Mouse (Mus musculus): ENCODE data around the gene Nr6a1. TPM values are rescaled to one million over a fixed set of nuclear protein-coding genes. Genes with fewer than 3 reads are reported as not detected.

The Nr6a1 gene
- polyA plus RNA-seq, 1 experiment from 2014 or later: 1.6 TPM

- no peak overlapping the region for H3K4me2 ChIP-seq
- no peaks in the 10 kb centered on the region for H3K9me3 ChIP-seq
- 83% methylated on average over 2 of the region's 2 CpGs for WGBS
- H3K9ac ChIP-seq: no peak overlapping the region
- H3K27ac ChIP-seq: no peak overlapping the region
- H3K36me3 ChIP-seq: peaks cover 7% of the 10 kb centered on the region; the same call in 1 of the 2 replicates
- H3K4me3 ChIP-seq: no peak overlapping the region
- H3K27me3 ChIP-seq: no peaks in the 10 kb centered on the region
- no peaks in the 10 kb centered on the region for H3K4me1 ChIP-seq
- ATAC-seq (ENCODE audit: borderline replicate concordance, extremely low read depth, low FRiP score, low TSS enrichment): no peak
These were observed 81.2 kb downstream of the Nr6a1 start for GRCm38 (mm10) chr2:38846319-38846718.

GRCm38 (mm10) chr2:38835489-38835888 is 92.0 kb downstream of the Nr6a1 start:
- H3K27ac ChIP-seq: no peak overlapping the region
- no peak for ATAC-seq (ENCODE audit: borderline replicate concordance, extremely low read depth, low FRiP score, low TSS enrichment)

DNA sequence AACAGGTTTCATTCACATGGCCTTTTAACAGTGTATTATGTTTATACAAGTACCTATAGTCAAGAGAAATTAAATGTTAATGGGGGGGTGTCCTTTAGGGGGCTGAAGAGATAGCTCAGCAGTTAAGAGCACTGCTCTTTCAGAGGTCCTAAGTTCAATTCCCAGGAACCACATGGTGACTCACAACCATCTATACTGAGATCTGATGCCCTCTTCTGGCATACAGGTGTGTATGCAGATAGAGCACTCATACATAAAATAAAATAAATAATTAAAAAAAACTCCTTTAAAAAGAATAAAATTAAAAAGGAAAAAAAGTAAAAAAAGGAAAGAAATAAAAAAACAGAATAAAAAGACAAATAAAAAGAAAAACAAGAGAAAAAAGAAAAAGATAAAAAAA is 95.5 kb downstream of the Nr6a1 start:
- Histone ChIP-seq H3K9ac (no peak overlapping the region), H3K4me2 (no peak overlapping the region), H3K27me3 (no peaks in the 10 kb centered on the region), H3K4me1 (no peaks in the 10 kb centered on the region), H3K27ac (no peak overlapping the region), H3K9me3 (no peaks in the 10 kb centered on the region), H3K36me3 (peaks cover 5% of the 10 kb centered on the region; the same call in 1 of the 2 replicates), H3K4me3 (no peak overlapping the region)
- no peak for ATAC-seq (ENCODE audit: borderline replicate concordance, extremely low read depth, low FRiP score, low TSS enrichment)

More at GRCm38 (mm10) chr2:38835489-38835888, 92.0 kb downstream of the Nr6a1 start:
- Histone ChIP-seq H3K36me3 (peaks cover 5% of the 10 kb centered on the region; the same call in 1 of the 2 replicates), H3K4me1 (no peaks in the 10 kb centered on the region), H3K9ac (no peak overlapping the region), H3K4me2 (no peak overlapping the region), H3K4me3 (no peak overlapping the region), H3K27me3 (no peaks in the 10 kb centered on the region), H3K9me3 (no peaks in the 10 kb centered on the region)
- 64% methylated on average over 6 of the region's 6 CpGs for WGBS

- WGBS: 54% methylated on average over 1 of the region's 1 CpGs
- no peak overlapping the region for H3K4me3 ChIP-seq
- H3K27ac ChIP-seq: no peak overlapping the region
- H3K27me3 ChIP-seq: no peaks in the 10 kb centered on the region
- no peak overlapping the region for H3K4me2 ChIP-seq
- peaks cover 5% of the 10 kb centered on the region; the same call in 1 of the 2 replicates for H3K36me3 ChIP-seq
- H3K4me1 ChIP-seq: peaks cover 5% of the 10 kb centered on the region; the same call in 1 of the 2 replicates
- ATAC-seq (ENCODE audit: borderline replicate concordance, extremely low read depth, low FRiP score, low TSS enrichment): no peak
- no peaks in the 10 kb centered on the region for H3K9me3 ChIP-seq
- no peak overlapping the region for H3K9ac ChIP-seq
These were observed 98.0 kb downstream of the Nr6a1 start for GRCm38 (mm10) chr2:38829521-38829920.

GRCm38 (mm10) chr2:38827801-38828306 is 99.6 kb downstream of the Nr6a1 start:
- peaks cover 5% of the 10 kb centered on the region; the same call in 1 of the 2 replicates for H3K4me1 ChIP-seq
- H3K4me2 ChIP-seq: no peak overlapping the region
- H3K4me3 ChIP-seq: no peak overlapping the region
- no peak for ATAC-seq (ENCODE audit: borderline replicate concordance, extremely low read depth, low FRiP score, low TSS enrichment)
- no peaks in the 10 kb centered on the region for H3K27me3 ChIP-seq
- no peak overlapping the region for H3K9ac ChIP-seq
- no peak overlapping the region for H3K27ac ChIP-seq
- peaks cover 5% of the 10 kb centered on the region; the same call in 1 of the 2 replicates for H3K36me3 ChIP-seq
- H3K9me3 ChIP-seq: no peaks in the 10 kb centered on the region
- 54% methylated on average over 3 of the region's 3 CpGs for WGBS

DNA sequence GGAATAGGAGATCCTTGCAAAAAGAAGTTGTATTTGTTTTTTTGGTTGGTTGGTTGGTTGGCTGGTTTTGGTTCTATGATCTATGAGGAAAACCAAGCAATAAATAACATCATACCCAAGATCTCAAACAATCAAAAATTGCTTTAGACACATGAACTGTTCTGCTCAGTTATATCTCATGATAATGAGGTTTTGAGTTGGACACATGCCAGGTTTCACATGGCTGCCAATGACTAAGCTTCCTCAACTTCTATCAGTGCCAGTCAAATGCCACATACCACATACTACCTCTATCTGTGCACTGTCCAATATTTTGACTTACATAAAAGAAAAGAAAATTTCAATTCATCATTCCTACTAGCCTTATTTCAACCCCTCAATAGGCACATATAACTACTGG is 101.3 kb downstream of the Nr6a1 start:
- Histone ChIP-seq H3K4me3 (no peak overlapping the region), H3K4me2 (no peak overlapping the region), H3K9ac (no peak overlapping the region), H3K27me3 (no peaks in the 10 kb centered on the region), H3K36me3 (peaks cover 4% of the 10 kb centered on the region; the same call in 1 of the 2 replicates), H3K4me1 (peaks cover 5% of the 10 kb centered on the region; the same call in 1 of the 2 replicates), H3K9me3 (no peaks in the 10 kb centered on the region), H3K27ac (no peak overlapping the region)
- ATAC-seq (ENCODE audit: borderline replicate concordance, extremely low read depth, low FRiP score, low TSS enrichment): no peak

DNA sequence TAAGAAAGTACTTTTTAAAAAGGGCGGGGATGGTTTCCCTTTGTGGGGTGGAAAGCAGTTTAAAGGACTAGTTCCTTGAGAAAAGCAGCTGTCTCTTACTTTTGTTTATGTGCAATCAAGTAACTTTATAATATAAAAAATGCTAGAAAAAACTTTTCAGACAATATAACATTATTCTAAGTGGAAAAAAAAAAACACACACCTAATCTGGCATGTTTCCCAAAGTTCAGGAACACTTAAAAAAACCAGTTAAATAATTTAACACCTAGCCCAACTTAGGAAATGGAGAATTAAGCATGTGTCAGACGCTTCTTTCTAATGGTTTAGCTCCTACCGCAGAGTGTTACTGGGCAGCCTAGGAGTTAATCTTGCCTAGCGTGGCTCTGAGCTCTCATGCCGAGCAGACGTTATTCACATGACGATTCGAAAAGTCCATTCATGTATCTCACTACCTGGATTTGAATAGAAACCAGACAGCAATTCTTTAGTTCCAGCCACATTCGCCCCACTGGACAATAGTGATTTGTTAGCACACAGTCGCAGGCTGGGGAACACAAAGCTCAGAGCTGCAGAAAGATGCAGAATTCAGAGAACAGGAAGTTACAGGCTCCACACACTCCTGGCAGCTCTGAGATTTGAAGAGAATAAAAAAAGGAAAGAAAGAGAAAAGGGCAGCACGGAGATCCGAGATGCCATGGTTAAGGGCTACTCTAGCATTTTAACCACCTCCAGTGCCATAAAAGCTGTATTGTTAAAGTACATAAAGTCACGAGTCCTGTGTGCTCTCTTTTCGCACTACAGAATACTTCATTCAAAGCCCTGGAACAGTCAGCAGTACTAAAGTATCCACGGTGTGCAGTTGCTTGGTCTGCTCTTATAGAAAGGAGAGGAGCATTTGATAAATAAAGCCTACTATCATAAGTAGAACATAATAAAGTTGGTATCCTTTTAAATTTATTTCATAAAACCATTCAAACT is 102.4 kb downstream of the Nr6a1 start:
- ATAC-seq (ENCODE audit: borderline replicate concordance, extremely low read depth, low FRiP score, low TSS enrichment): no peak
- WGBS: 3% methylated on average over 15 of the region's 15 CpGs

DNA sequence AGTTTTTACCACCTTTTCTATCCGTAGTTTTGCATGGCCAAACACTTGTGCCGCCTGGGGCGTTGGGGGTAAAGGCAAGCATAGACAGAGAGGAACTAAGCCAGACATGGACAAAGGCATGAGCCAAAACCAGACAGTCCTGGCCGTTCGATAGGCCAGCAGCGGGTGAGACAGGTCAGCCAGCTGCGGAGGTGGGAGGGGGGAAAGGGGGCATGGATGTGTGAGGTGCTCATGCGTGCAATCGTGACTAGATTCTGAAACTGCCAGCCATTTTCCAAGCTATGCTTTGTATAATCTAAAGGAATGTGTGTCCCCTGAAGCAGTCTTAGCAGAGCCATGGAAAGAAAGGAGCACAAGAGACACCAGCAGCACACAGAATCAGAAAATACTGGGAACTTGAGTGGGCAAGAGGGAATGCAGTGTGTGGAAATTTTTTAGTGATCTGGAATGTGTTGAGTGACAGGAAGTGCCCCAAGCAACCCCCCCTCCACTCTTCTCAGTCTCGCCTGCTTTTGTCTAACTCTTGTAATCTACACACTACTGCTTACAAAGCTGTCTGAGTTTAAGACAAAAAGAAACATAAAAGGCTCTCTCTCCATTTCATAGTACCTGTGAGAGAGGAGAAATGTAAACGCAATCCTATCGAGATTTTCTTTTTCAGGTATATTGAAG is 103.4 kb downstream of the Nr6a1 start:
- H3K27ac ChIP-seq: peak overlapping the region; percentile 96
- no peaks in the 10 kb centered on the region for H3K27me3 ChIP-seq
- H3K36me3 ChIP-seq: no peaks in the 10 kb centered on the region
- under 1% methylated on average over 12 of the region's 12 CpGs for WGBS
- H3K9ac ChIP-seq: peak overlapping the region; percentile 67
- peak overlapping the region; percentile 66 for H3K4me2 ChIP-seq
- peak; percentile 86 for ATAC-seq (ENCODE audit: borderline replicate concordance, extremely low read depth, low FRiP score, low TSS enrichment)
- peaks cover 5% of the 10 kb centered on the region; the same call in 1 of the 2 replicates for H3K4me1 ChIP-seq
- H3K4me3 ChIP-seq: peak overlapping the region; percentile 66
- no peaks in the 10 kb centered on the region for H3K9me3 ChIP-seq

More for the DNA sequence above, 102.4 kb downstream of the Nr6a1 start:
- H3K27me3 ChIP-seq: no peaks in the 10 kb centered on the region
- H3K4me3 ChIP-seq: peak overlapping the region; percentile 51
- H3K9ac ChIP-seq: peak overlapping the region; percentile 58
- H3K36me3 ChIP-seq: no peaks in the 10 kb centered on the region
- H3K4me1 ChIP-seq: peaks cover 5% of the 10 kb centered on the region; the same call in 1 of the 2 replicates
- H3K27ac ChIP-seq: peak overlapping the region; percentile 86
- peak overlapping the region; percentile 66 for H3K4me2 ChIP-seq
- H3K9me3 ChIP-seq: no peaks in the 10 kb centered on the region

DNA sequence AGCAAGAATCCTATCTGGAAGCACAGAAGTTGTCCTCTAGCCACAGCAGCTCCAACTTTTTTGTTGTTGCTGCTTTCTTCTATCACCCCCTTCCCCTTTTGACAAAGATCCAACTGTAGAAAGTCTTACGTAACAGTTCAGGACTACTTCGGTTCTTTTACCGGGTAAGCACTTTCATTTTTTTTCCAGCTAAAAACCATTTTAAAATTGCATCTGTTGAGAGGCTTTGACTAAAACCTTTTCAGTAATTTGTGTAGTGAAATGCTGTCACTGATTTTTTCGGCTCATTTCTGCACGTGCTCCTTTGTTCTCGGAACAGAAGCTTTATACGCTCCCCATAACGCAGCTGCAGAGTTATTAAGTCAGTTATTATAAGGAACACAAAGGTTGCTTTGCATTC is 104.1 kb downstream of the Nr6a1 start:
- no peaks in the 10 kb centered on the region for H3K9me3 ChIP-seq
- H3K36me3 ChIP-seq: no peaks in the 10 kb centered on the region
- no peaks in the 10 kb centered on the region for H3K27me3 ChIP-seq
- H3K4me2 ChIP-seq: peak overlapping the region; percentile 66
- H3K9ac ChIP-seq: peak overlapping the region; percentile 67
- peak; percentile 37; the same call in 1 of the 2 replicates for ATAC-seq (ENCODE audit: borderline replicate concordance, extremely low read depth, low FRiP score, low TSS enrichment)
- 3% methylated on average over 8 of the region's 8 CpGs for WGBS
- H3K27ac ChIP-seq: peak overlapping the region; percentile 96
- H3K4me1 ChIP-seq: peaks cover 5% of the 10 kb centered on the region; the same call in 1 of the 2 replicates
- peak overlapping the region; percentile 66 for H3K4me3 ChIP-seq

- peak; percentile 95 for ATAC-seq (ENCODE audit: borderline replicate concordance, extremely low read depth, low FRiP score, low TSS enrichment)
- H3K9me3 ChIP-seq: no peaks in the 10 kb centered on the region
- H3K27ac ChIP-seq: peak overlapping the region; percentile 96
- H3K9ac ChIP-seq: peak overlapping the region; percentile 67
- peaks cover 5% of the 10 kb centered on the region; the same call in 1 of the 2 replicates for H3K4me1 ChIP-seq
- H3K4me2 ChIP-seq: peak overlapping the region; percentile 66
- no peaks in the 10 kb centered on the region for H3K27me3 ChIP-seq
- H3K36me3 ChIP-seq: no peaks in the 10 kb centered on the region
- peak overlapping the region; percentile 66 for H3K4me3 ChIP-seq
- WGBS: 1% methylated on average over 6 of the region's 6 CpGs
These were observed 104.5 kb downstream of the Nr6a1 start for GRCm38 (mm10) chr2:38822995-38823394.

- no peaks in the 10 kb centered on the region for H3K9me3 ChIP-seq
- ATAC-seq (ENCODE audit: borderline replicate concordance, extremely low read depth, low FRiP score, low TSS enrichment): no peak
- 76% methylated on average over 4 of the region's 4 CpGs for WGBS
- H3K4me1 ChIP-seq: no peaks in the 10 kb centered on the region
- no peaks in the 10 kb centered on the region for H3K36me3 ChIP-seq
- H3K27me3 ChIP-seq: no peaks in the 10 kb centered on the region
- H3K27ac ChIP-seq: no peak overlapping the region
- no peak overlapping the region for H3K4me3 ChIP-seq
- H3K4me2 ChIP-seq: no peak overlapping the region
- no peak overlapping the region for H3K9ac ChIP-seq
These were observed 110.0 kb downstream of the Nr6a1 start for GRCm38 (mm10) chr2:38817487-38817886.
